Mouse (Mus musculus) cerebellum, postnatal 25 days (tissue): Measurements from ENCODE around the gene Slc35f4.
"Not testable (repeated sequence)": the region's sequence is repeated elsewhere in the genome, so short reads cannot be mapped to it uniquely, and the experiment has no call there.

Source experiments
- DNase-seq, 2 experiments: peaks; one replicate each; pipeline ENCODE4 v3.0.0; 2021; ENCODE audit warnings: mixed read lengths in 2 of 2

The Slc35f4 gene

GRCm38 (mm10) chr14:49348164-49348896, 177.5 kb downstream of the Slc35f4 start:
- no peak for DNase-seq

GRCm38 (mm10) chr14:49345835-49346234, 180.0 kb downstream of the Slc35f4 start:
- no peak for DNase-seq

- DNase-seq: no peak
Measured at GRCm38 (mm10) chr14:49337011-49337410, 188.8 kb downstream of the Slc35f4 start.

DNA sequence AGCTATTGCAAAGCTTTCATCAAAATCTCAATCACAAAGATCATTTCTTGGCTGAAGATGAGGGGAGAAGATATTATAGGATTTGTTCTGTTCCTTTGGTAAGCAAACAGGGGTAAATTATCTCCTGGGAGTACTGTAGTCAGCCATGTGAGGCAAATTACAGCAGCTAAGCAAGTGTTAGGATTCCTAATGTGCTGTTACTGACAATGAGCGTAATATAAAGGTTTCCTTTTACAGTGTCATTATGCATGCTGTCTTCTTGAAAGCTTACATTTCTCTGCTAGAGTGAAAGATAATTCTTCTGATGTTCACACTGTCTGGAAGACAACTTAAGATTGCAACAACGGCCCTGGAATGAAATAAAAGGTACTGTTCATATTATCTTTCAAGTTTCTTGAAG, 192.0 kb downstream of the Slc35f4 start:
- DNase-seq: no peak

DNA sequence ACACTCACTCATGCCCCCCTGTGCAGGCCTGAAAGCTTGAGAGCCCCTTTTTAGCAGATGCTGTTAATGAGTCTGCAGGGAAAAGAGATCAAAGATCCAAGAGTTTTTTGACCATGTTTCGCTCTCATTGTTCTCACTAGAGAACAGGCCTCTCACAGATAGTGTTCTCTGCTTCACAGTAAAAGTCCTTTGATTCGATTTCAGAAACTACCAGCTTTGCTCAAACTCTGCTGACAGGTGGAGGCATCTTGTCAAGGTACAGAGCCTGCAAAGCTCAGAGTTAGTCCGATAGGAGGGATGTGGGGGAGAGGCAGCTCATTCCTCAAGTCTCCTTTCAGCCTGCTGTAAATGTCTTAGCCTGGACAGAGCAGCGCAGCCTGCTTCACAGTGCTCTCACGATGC, 209.4 kb downstream of the Slc35f4 start:
- no peak for DNase-seq

GRCm38 (mm10) chr14:49313981-49314380, 211.9 kb downstream of the Slc35f4 start:
- DNase-seq: peak in 1 of 2 experiments; percentile 18

DNA sequence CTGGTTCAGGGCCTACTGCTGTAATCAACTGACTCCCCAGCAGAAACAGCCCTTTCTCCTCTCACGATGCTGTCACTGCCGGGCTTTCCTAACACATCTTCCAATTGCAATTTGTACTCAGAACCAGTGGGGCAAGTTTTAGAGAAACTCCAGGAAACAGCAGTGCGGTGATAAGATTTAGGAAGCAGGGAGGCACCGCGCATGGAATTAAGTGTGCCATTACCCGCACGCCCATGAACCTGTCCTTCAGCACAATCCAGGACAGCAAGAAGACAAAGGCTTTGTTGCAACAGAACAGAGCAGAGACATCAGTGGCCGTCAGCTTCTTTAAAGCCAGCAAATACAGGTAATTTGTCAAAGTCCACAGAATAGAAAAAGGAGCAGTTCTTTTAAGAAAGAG, 212.5 kb downstream of the Slc35f4 start:
- no peak for DNase-seq

GRCm38 (mm10) chr14:49311548-49311947, 214.3 kb downstream of the Slc35f4 start:
- no peak for DNase-seq

- DNase-seq: no peak
Measured at GRCm38 (mm10) chr14:49311091-49311492, 214.8 kb downstream of the Slc35f4 start.

- DNase-seq: no peak
Measured at GRCm38 (mm10) chr14:49309670-49310069, 216.2 kb downstream of the Slc35f4 start.

GRCm38 (mm10) chr14:49308591-49308990, 217.3 kb downstream of the Slc35f4 start:
- DNase-seq: peak in 1 of 2 experiments; percentile 29

DNA sequence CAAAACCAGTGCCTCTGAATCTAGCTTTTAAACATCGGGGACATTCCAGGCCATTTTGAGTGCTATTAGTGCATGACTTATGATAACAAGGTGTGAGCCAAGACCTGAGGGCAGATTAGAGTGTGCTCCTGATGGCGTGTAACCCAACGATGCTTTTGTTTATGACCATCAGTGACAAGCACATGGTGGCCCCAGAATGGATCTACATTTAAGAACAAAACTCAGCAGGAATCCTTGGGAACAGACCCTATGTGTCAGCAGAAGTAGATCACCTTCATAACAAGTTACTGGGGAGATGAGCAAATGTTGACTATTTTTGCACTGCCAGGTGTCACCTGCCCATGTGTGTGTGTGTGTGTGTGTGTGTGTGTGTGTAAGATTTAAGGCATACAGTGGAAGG, 218.0 kb downstream of the Slc35f4 start:
- DNase-seq: peak; percentile 17 to 21

DNA sequence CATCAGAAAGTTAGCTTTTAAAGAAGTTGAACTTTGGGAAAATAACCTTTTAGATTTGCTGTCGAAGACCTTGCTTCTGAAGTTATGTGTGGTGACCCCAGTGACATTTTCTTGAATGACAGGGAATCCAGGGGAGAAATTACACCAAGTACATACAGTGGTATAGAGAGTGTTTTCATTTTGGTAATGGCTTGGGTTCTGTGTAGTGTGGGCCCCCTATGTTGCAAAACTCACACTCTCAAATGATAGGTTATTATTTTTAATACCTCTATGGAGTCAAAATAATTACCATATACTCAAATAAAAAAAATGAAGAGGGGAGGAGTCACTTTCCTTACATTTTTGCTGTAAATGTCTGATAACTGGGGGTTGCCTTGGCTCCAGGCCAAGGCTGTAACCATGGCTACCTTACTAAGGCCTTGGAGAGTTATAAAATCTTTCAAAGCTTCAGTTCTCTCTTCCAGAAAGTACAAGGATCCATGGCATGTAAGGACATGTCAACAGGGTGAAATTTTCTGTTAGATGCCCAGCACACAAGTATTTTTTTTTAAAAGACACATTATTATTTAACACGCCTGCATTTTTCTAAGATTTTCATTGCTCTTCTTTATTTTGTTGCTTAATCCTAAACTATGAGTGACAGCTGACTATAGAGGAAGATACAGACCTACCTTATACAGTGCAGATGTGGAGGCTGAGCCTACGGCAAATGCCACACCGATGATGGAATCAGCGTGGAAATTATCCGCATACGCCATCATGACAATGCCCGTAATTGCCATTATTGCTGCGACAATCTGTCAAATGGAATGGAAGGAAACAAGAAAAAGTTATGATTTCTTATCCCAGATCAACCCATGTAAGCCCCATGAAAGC, 220.1 kb downstream of the Slc35f4 start:
- DNase-seq: no peak

DNA sequence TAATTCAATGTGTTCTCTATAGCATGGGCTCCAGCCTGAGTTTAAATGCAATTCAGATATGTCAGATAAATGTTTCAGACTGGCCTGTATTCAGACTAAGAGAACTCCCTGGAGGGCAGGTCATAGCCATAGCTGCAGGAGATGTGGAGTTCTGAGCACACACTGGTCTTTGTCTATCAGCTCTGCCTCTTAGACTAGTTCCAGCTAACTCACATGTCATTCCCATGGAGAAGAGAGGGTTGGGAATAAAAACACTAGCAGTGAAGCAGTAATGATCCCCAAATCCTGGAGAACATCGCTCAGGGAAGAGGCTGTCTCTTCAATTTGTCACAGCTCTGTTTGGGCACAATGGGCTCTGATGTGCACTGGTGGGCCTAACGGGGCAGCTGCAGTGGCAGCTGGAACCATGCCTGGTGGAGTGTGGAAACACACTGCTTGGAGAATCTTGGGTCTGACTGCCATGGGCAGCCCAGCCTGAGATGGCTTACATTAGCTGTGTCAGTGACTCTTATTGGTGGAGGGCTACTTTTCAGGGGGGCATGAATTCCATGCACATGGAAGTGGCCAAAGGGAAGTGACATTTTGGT, 223.5 kb downstream of the Slc35f4 start:
- no peak for DNase-seq

DNA sequence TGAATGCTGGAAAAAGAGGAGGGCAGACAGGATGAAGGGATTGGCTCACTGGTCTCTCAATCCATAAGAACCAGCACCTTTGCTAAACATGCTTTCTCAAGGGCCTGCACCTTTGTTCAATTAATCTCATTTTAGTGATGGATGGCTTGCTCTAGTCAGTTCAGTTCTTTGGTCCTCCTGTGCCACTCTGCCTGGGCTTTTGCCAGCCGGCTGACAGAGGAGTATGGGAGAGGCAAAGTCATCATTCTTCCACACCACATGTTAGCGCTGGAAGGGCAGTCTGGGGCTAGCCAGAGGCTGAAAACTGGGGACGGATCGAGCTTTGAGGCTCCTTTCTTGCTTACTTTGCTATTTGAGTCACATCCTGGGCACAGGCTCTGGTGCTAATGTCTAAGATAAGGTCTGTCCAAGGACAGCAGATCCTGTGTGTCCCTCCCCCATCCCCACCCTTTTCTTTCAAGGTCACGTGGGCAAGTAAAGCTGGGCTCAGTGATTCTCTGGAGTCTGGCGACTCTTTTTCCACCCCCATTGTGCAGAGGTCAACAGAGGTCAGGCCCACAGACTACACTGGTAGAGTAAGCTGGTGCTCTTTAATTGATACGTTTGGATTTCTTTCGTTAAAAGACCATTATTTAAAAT, 224.7 kb downstream of the Slc35f4 start:
- DNase-seq: no peak

GRCm38 (mm10) chr14:49300326-49300725, 225.5 kb downstream of the Slc35f4 start:
- no peak for DNase-seq

DNA sequence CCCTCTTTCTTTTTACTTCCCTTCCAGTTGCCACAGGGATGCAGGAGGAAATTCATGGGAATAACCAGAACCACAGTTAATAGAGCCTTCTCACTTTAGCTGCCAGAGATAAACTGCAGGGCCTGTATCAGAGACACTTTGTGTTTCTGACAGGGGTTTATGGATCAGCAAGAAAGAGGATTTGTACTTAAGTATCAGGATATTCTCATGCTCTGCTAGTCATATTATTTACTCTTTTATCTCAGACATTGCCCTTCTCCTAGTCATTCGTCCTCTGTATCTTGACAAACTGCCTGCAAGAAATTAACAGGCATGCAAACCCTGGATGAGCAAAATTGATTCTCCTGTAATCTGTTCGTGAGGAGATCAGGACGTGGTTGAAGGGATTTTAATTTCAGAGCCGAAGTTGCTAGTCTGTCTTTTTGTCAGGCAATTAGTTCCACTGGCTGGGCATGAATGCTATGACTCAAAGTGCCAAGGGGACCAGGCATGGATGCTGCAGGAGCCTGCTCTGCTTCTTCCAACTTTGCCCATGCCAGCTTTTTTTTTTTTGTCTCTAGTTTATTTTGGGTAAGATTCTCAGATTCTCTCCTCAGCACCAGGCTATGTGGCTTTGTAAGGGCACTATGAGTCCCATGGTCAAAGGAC, 231.9 kb downstream of the Slc35f4 start:
- peak in 1 of 2 experiments; percentile 36 for DNase-seq

- no peak for DNase-seq
Measured at GRCm38 (mm10) chr14:49290029-49290745, 235.7 kb downstream of the Slc35f4 start.

GRCm38 (mm10) chr14:49283784-49284655, 241.8 kb downstream of the Slc35f4 start:
- DNase-seq: no peak

- DNase-seq: no peak
Measured at GRCm38 (mm10) chr14:49278880-49279279, 247.0 kb downstream of the Slc35f4 start.

- DNase-seq: not testable (repeated sequence)
Measured at GRCm38 (mm10) chr14:49278479-49278878, 247.4 kb downstream of the Slc35f4 start.
